Mouse (Mus musculus) heart, postnatal 4 days (tissue): ENCODE results near the gene Nkain1. TPM values are rescaled to one million over a fixed set of nuclear protein-coding genes. Genes with fewer than 3 reads are reported as not detected.

Experiments
- DNase-seq: peaks from one replicate; pipeline ENCODE4 v3.0.0; 2021
- total RNA-seq, 2 experiments: library from RNA; stranded (reverse); gene quantifications; 2 replicates each; pipeline ENCODE4 v1.2.3; 2021

Gene Nkain1
- total RNA-seq, 2 experiments from 2014 or later = 11.2 to 15.2 TPM

- no peak for DNase-seq
Measured at GRCm38 (mm10) chr4:130550511-130550910, 23.5 kb downstream of the Nkain1 start.

GRCm38 (mm10) chr4:130549189-130549588 lies 24.8 kb downstream of the Nkain1 start:
- DNase-seq = no peak

GRCm38 (mm10) chr4:130546798-130547562 lies 27.0 kb downstream of the Nkain1 start:
- no peak for DNase-seq

- DNase-seq = no peak
Measured at GRCm38 (mm10) chr4:130544392-130544791, 29.6 kb downstream of the Nkain1 start.

GRCm38 (mm10) chr4:130543121-130543520 lies 30.9 kb downstream of the Nkain1 start:
- no peak for DNase-seq

GRCm38 (mm10) chr4:130540831-130541230 lies 33.1 kb downstream of the Nkain1 start:
- DNase-seq = no peak

GRCm38 (mm10) chr4:130539706-130540105 lies 34.3 kb downstream of the Nkain1 start:
- DNase-seq = no peak

GRCm38 (mm10) chr4:130539053-130539452 lies 34.9 kb downstream of the Nkain1 start:
- no peak for DNase-seq

- DNase-seq = no peak
Measured at GRCm38 (mm10) chr4:130537371-130537770, 36.6 kb downstream of the Nkain1 start.

- DNase-seq = no peak
Measured at GRCm38 (mm10) chr4:130535789-130536188, 38.2 kb downstream of the Nkain1 start.

- peak; percentile 88 for DNase-seq
Measured at GRCm38 (mm10) chr4:130533975-130534374, 40.0 kb downstream of the Nkain1 start.

- no peak for DNase-seq
Measured at GRCm38 (mm10) chr4:130532347-130532746, 41.6 kb downstream of the Nkain1 start.

- DNase-seq = peak; percentile 88
Measured at GRCm38 (mm10) chr4:130531645-130532280, 42.2 kb downstream of the Nkain1 start.

- DNase-seq = no peak
Measured at GRCm38 (mm10) chr4:130527804-130528203, 46.2 kb downstream of the Nkain1 start.

- no peak for DNase-seq
Measured at GRCm38 (mm10) chr4:130525041-130525440, 48.9 kb downstream of the Nkain1 start.

GRCm38 (mm10) chr4:130521466-130521865 lies 52.5 kb downstream of the Nkain1 start:
- no peak for DNase-seq

- no peak for DNase-seq
Measured at GRCm38 (mm10) chr4:130520482-130520851, 53.5 kb downstream of the Nkain1 start.

GRCm38 (mm10) chr4:130519567-130520481 lies 54.1 kb downstream of the Nkain1 start:
- peak; percentile 95 for DNase-seq

- no peak for DNase-seq
Measured at GRCm38 (mm10) chr4:130516490-130516889, 57.5 kb downstream of the Nkain1 start.
